Mouse (Mus musculus) embryonic fibroblast, embryonic 13.5 days (primary cell): ENCODE results near the gene Nubpl.

Source experiments
- CTCF ChIP-seq: IDR thresholded peaks from 2 replicates; pipeline ENCODE4 v1.5.1; 2011; ENCODE audit warnings: mild to moderate bottlenecking, control low read depth, low read length, moderate library complexity, borderline replicate concordance; ENCODE audit not compliant: insufficient read depth
- POLR2A ChIP-seq: IDR thresholded peaks from 2 replicates; pipeline ENCODE4 v1.6.1; 2011; ENCODE audit warnings: low read depth, mild to moderate bottlenecking, control low read depth, low read length, moderate library complexity

DNA sequence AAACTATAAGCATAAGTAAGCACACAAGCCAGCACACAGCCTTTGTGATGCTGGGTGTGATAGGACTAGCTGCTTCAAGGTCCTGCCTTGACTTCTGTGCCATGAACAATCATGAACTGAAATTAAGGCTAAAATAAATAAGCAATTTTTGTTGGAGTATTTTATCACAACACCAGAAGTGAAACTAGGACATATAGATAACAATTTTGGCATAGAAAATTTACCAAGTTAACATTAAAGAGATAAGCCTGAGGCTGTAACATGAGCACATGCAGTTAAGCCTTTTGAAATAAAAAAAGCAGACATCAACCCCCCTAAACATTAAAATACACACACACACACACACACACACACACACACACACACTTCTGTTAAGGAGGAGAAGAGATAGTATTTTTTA is 66.9 kb downstream of the Nubpl start:
- TF ChIP-seq CTCF = no peak
- TF ChIP-seq POLR2A = no peak
